In genomic region chr8:4237814-4238433, GRCm38 (mm10) we compare ENCODE assay signal across 8 mouse cellular contexts. TPM values are rescaled to one million over a fixed set of nuclear protein-coding genes. Genes with fewer than 3 reads are reported as not detected.
DNase-seq lines count a peak whose midpoint lies in the region; ATAC-seq and TF ChIP-seq lines count a peak whose summit lies in the region.

No protein-coding gene starts in this region.

- intact Hi-C loops in left cerebral cortex, postnatal 14 days (cut with DNase I), result loop anchor here (2.0 kb wide), 1 partner anchor 21 kb away; the partner anchor contains the start of gene Ctxn1

- TF ChIP-seq POLR2A in ES-Bruce4 (IDR thresholded peaks at IDR 0.05; ENCODE audit: insufficient read depth, low read length), result no peak

- H3K4me2 ChIP-seq in forebrain, embryonic 13.5 days, result peak overlapping the region; percentile 89
- peak overlapping the region; percentile 74 for H3K4me2 ChIP-seq in midbrain, embryonic 11.5 days

- no peaks in the 10 kb centered on the region for H3K4me1 ChIP-seq in ES-Bruce4 (ENCODE audit: control insufficient read depth, insufficient read depth, low read length)
- H3K4me1 ChIP-seq in forebrain, embryonic 13.5 days, result peaks cover 34% of the 10 kb centered on the region
- peaks cover 16% of the 10 kb centered on the region for H3K4me1 ChIP-seq in midbrain, embryonic 11.5 days (ENCODE audit: control insufficient read depth, insufficient read depth, low read length)

- H3K27ac ChIP-seq in ES-Bruce4 (ENCODE audit: insufficient read depth, low read length), result peak overlapping the region; percentile 86
- peak overlapping the region; percentile 94 for H3K27ac ChIP-seq in forebrain, embryonic 13.5 days
- H3K27ac ChIP-seq in midbrain, embryonic 11.5 days (ENCODE audit: low read depth, low read length), result peak overlapping the region; percentile 92

- peak; percentile 63 for DNase-seq in R1 (ENCODE audit: low read depth, low spot score)
- peak; percentile 44 for DNase-seq in kidney, postnatal 14 days
- DNase-seq in midbrain, embryonic 11.5 days (ENCODE audit: low spot score, missing footprints), result peak; percentile 96
- DNase-seq in thymus, postnatal 4 days, result no peak
- no peak for DNase-seq in left cerebral cortex, postnatal 14 days (ENCODE audit: low spot score in 2 of 2)

- H3K9ac ChIP-seq in ES-Bruce4 (ENCODE audit: low read depth, poor library complexity, severe bottlenecking), result peak overlapping the region; percentile 68
- peak overlapping the region; percentile 75 for H3K9ac ChIP-seq in forebrain, embryonic 13.5 days
- peak overlapping the region; percentile 86 for H3K9ac ChIP-seq in midbrain, embryonic 11.5 days (ENCODE audit: low read length)

- ATAC-seq in forebrain, embryonic 13.5 days, result no peak
- no peak; the same call in 1 of the 2 replicates for ATAC-seq in midbrain, embryonic 11.5 days (ENCODE audit: low FRiP score)
- no peak; the same call in 1 of the 2 replicates for ATAC-seq in frontal cortex, adult (ENCODE audit: low TSS enrichment)

- no peaks in the 10 kb centered on the region for H3K27me3 ChIP-seq in ES-Bruce4 (ENCODE audit: control insufficient read depth, insufficient read depth, low read length, poor library complexity, severe bottlenecking)
- H3K27me3 ChIP-seq in forebrain, embryonic 13.5 days, result no peaks in the 10 kb centered on the region
- H3K27me3 ChIP-seq in midbrain, embryonic 11.5 days (ENCODE audit: control insufficient read depth, insufficient read depth, low read length), result no peaks in the 10 kb centered on the region

- no peaks in the 10 kb centered on the region for H3K9me3 ChIP-seq in ES-Bruce4 (replicated peaks; ENCODE audit: control insufficient read depth, insufficient read depth, low read length, poor library complexity, severe bottlenecking)
- H3K9me3 ChIP-seq in forebrain, embryonic 13.5 days (replicated peaks), result no peaks in the 10 kb centered on the region
- no peaks in the 10 kb centered on the region for H3K9me3 ChIP-seq in midbrain, embryonic 11.5 days (ENCODE audit: control insufficient read depth, low read length)

- no peak for TF ChIP-seq EP300 in ES-Bruce4 (IDR thresholded peaks at IDR 0.05; ENCODE audit: insufficient read depth, low read depth, low read length)

- H3K36me3 ChIP-seq in ES-Bruce4 (ENCODE audit: control insufficient read depth, insufficient read depth, low read length, poor library complexity, severe bottlenecking), result peaks cover 2% of the 10 kb centered on the region
- peaks cover 21% of the 10 kb centered on the region for H3K36me3 ChIP-seq in forebrain, embryonic 13.5 days (ENCODE audit: poor library complexity, severe bottlenecking)
- 0 out of 2 replicates have a peak, but pooled peaks cover 3% of the 10 kb centered on the region for H3K36me3 ChIP-seq in midbrain, embryonic 11.5 days (ENCODE audit: control insufficient read depth, insufficient read depth, low read length)

- TF ChIP-seq CTCF in ES-Bruce4 (IDR thresholded peaks at IDR 0.05; ENCODE audit: low read depth, low read length), result no peak

- H3K4me3 ChIP-seq in ES-Bruce4 (ENCODE audit: low read depth, low read length), result peak overlapping the region; percentile 70
- H3K4me3 ChIP-seq in forebrain, embryonic 13.5 days, result peak overlapping the region; percentile 69
- peak overlapping the region; percentile 80 for H3K4me3 ChIP-seq in midbrain, embryonic 11.5 days (ENCODE audit: low read depth, low read length)

- WGBS in forebrain, embryonic 13.5 days, result 15% methylated on average over 15 of the region's 15 CpGs
- WGBS in midbrain, embryonic 11.5 days, result 19% methylated on average over 15 of the region's 15 CpGs

RNA-seq across cellular contexts. Expression of gene Map2k7, which starts 0.6 kb away (rescaled TPM):
- polyA plus RNA-seq in ES-Bruce4 (2011; ENCODE audit: insufficient read depth, insufficient read length, low read depth, missing spikeins), result 56.9 and 62.1 TPM in 2 replicates
- 24.6 and 28.6 TPM in 2 replicates for polyA plus RNA-seq in forebrain, embryonic 13.5 days (2015; fragmentation: Nextera tagmentation; extraction: Ambion mirVana)
- polyA plus RNA-seq in midbrain, embryonic 11.5 days (2014; fragmentation: Nextera tagmentation; extraction: Ambion mirVana), result 20.8 and 22.7 TPM in 2 replicates
- 10 to 100 TPM; 80.8 to 82.5 TPM for total RNA-seq in left cerebral cortex, postnatal 14 days (2021)

RNA-seq across cellular contexts. Expression of gene Gm49320, which starts 0.7 kb away (rescaled TPM):
- polyA plus RNA-seq in ES-Bruce4 (2011; ENCODE audit: insufficient read depth, insufficient read length, low read depth, missing spikeins), result 0.33 and 1.2 TPM in 2 replicates
- polyA plus RNA-seq in forebrain, embryonic 13.5 days (2015; fragmentation: Nextera tagmentation; extraction: Ambion mirVana), result 0.93 and 1.1 TPM in 2 replicates
- 0.59 and 1.00 TPM in 2 replicates for polyA plus RNA-seq in midbrain, embryonic 11.5 days (2014; fragmentation: Nextera tagmentation; extraction: Ambion mirVana)
- not detected for total RNA-seq in left cerebral cortex, postnatal 14 days (2021)

RNA-seq across cellular contexts. Expression of gene Tgfbr3l, which starts 10.1 kb away (rescaled TPM):
- 4.2 and 5.6 TPM in 2 replicates for polyA plus RNA-seq in ES-Bruce4 (2011; ENCODE audit: insufficient read depth, insufficient read length, low read depth, missing spikeins)
- polyA plus RNA-seq in forebrain, embryonic 13.5 days (2015; fragmentation: Nextera tagmentation; extraction: Ambion mirVana), result 4.1 and 5.6 TPM in 2 replicates
- 1.2 and 2.0 TPM in 2 replicates for polyA plus RNA-seq in midbrain, embryonic 11.5 days (2014; fragmentation: Nextera tagmentation; extraction: Ambion mirVana)
- total RNA-seq in left cerebral cortex, postnatal 14 days (2021), result 1 to 10 TPM; 5.6 to 9.0 TPM

RNA-seq across cellular contexts. Expression of gene Lrrc8e, which starts 11.3 kb away (rescaled TPM):
- 1.0 and 1.4 TPM in 2 replicates for polyA plus RNA-seq in ES-Bruce4 (2011; ENCODE audit: insufficient read depth, insufficient read length, low read depth, missing spikeins)
- 0.14 TPM in 1 of 2 replicates, not detected in the other for polyA plus RNA-seq in forebrain, embryonic 13.5 days (2015; fragmentation: Nextera tagmentation; extraction: Ambion mirVana)
- polyA plus RNA-seq in midbrain, embryonic 11.5 days (2014; fragmentation: Nextera tagmentation; extraction: Ambion mirVana), result 0.07 TPM in 1 of 2 replicates, not detected in the other
- total RNA-seq in left cerebral cortex, postnatal 14 days (2021), result not detected

RNA-seq across cellular contexts. Expression of gene Snapc2, which starts 15.0 kb away (rescaled TPM):
- polyA plus RNA-seq in ES-Bruce4 (2011; ENCODE audit: insufficient read depth, insufficient read length, low read depth, missing spikeins), result 26.8 and 29.0 TPM in 2 replicates
- polyA plus RNA-seq in forebrain, embryonic 13.5 days (2015; fragmentation: Nextera tagmentation; extraction: Ambion mirVana), result 63.8 and 72.7 TPM in 2 replicates
- 53.9 and 64.6 TPM in 2 replicates for polyA plus RNA-seq in midbrain, embryonic 11.5 days (2014; fragmentation: Nextera tagmentation; extraction: Ambion mirVana)
- 10 to 100 TPM; 28.8 to 31.1 TPM for total RNA-seq in left cerebral cortex, postnatal 14 days (2021)

Comparison
In these comparisons a context has a peak if more than half of its experiments do, and no peak if none do; other contexts are left out.
1. DNase-seq: peak in R1 (single experiment), kidney, postnatal 14 days (single experiment) and midbrain, embryonic 11.5 days (single experiment); none in thymus, postnatal 4 days (single experiment) and left cerebral cortex, postnatal 14 days (0 of 2).
2. Peak in every context shown above with its lines, with median percentiles within 50 percentile points of each other: H3K27ac ChIP-seq, H3K4me3 ChIP-seq and H3K9ac ChIP-seq.